Mouse (Mus musculus): ENCODE measurements around the gene Paxx. TPM values are rescaled to one million over a fixed set of nuclear protein-coding genes. Genes with fewer than 3 reads are reported as not detected.

Gene Paxx
- 91.6 and 98.8 TPM in 2 replicates for polyA plus RNA-seq (2015; fragmentation: Nextera tagmentation; extraction: Ambion mirVana)

DNA sequence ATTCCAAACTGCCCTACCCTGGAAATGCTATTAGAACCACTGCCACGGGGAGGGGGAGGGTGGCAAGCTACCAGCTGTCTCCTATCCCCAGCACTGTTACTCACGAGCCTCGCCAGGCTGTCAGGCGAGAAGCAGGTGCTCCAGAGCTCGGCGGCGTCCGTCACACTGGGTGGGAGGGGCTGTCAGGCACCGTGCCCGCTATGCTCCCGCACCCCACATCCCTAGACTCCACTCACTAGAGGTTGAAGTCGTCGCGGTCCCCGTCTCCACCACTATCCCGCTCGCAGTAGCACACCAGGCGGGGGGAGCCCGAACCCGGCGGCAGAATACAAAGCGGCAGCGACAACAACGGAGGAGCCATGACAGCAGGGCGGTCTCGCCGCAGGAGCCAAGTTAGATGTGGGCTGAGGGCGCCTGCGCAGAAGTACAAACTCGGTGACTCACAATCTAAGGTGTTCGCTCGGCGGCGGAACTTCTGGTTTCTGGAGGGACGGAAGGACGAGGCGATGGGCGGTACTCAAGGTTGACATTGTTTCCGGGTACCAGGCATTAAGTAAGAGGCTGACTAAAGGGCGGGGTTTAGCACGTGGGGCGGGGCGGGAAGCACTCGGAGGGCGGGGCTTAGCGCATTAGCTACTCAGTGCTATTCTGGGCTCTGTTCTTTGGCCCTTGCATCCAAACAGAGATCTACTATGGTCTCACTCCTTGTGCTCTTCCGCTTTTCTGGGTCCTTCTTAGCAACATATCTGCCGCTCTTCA is at the start of gene Paxx:
TSS of gene Paxx (minus strand) at position 544 of the 759 bp plus-strand sequence.
- H3K27me3 ChIP-seq = no peaks in the 10 kb centered on the region
- H3K4me2 ChIP-seq = peak within 1 kb of the TSS; percentile 94
- WGBS = under 1% methylated on average over 48 of the region's 48 CpGs
- H3K27ac ChIP-seq = peak within 1 kb of the TSS; percentile 91
- ATAC-seq (ENCODE audit: low FRiP score) = peak; percentile 89
- peak within 1 kb of the TSS; percentile 59 for H3K4me3 ChIP-seq
- peaks cover 23% of the 10 kb centered on the region for H3K36me3 ChIP-seq
- H3K9ac ChIP-seq = peak within 1 kb of the TSS; percentile 83
- no peaks in the 10 kb centered on the region for H3K9me3 ChIP-seq
- peaks cover 27% of the 10 kb centered on the region for H3K4me1 ChIP-seq (replicated peaks)

GRCm38 (mm10) chr2:25509912-25510311 is 49.0 kb upstream of the Paxx start:
- Histone ChIP-seq H3K27me3 (no peaks in the 10 kb centered on the region), H3K36me3 (peaks cover 22% of the 10 kb centered on the region), H3K4me3 (no peak overlapping the region), H3K27ac (no peak overlapping the region), H3K9me3 (no peaks in the 10 kb centered on the region), H3K9ac (no peak overlapping the region), H3K4me2 (no peak overlapping the region), H3K4me1 (replicated peaks) (no peaks in the 10 kb centered on the region)
- ATAC-seq (ENCODE audit: low FRiP score) = no peak
- WGBS = 68% methylated on average over 3 of the region's 3 CpGs

DNA sequence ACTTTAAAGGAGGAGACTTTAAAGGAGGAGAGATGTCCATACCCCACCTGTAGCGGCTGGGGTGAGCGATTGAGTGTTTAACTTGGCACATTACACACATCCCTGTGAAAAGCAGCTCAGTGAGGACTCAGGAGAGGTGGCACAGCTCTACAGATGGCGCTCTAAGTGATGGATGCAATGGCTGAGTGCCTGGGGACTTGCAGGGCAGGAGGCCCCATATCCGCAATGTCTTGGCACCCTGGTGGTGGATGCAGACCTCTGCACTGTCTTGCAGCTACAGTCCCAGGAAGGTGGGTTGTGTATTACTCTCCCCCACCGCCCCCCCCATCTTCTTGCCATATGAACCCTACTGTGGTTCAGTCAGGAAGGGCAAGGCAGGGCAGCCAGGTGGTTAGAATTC is 46.1 kb upstream of the Paxx start:
- H3K4me1 ChIP-seq (replicated peaks) = peaks cover 6% of the 10 kb centered on the region
- no peak overlapping the region for H3K9ac ChIP-seq
- peaks cover 47% of the 10 kb centered on the region for H3K36me3 ChIP-seq
- H3K27me3 ChIP-seq = no peaks in the 10 kb centered on the region
- no peak overlapping the region for H3K4me2 ChIP-seq
- 40% methylated on average over 5 of the region's 5 CpGs for WGBS
- H3K27ac ChIP-seq = no peak overlapping the region
- H3K9me3 ChIP-seq = no peaks in the 10 kb centered on the region
- no peak overlapping the region for H3K4me3 ChIP-seq
- ATAC-seq (ENCODE audit: low FRiP score) = no peak

DNA sequence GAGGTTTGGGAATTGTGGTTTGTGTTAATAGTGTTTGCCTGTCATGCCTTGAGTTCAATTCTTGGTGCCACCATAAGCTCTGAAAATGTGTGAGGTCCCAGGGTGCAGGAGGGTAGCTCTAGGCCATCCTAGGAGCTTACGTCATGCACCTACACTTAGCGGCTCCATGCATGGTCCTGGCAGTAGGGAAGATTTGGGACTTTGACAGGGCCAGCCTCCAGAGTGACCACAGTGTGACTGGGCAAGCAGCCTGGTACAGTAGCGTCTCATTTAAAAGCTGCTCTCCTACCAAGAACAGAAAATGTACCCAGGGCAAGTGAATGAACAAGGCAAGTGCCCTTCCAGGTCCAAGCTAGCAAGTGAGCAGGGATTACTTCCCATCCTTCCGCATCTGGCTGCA is 45.0 kb upstream of the Paxx start:
- H3K36me3 ChIP-seq = peaks cover 47% of the 10 kb centered on the region
- no peaks in the 10 kb centered on the region for H3K27me3 ChIP-seq
- H3K27ac ChIP-seq = no peak overlapping the region
- H3K4me1 ChIP-seq (replicated peaks) = peaks cover 14% of the 10 kb centered on the region
- H3K4me3 ChIP-seq = no peak overlapping the region
- H3K9me3 ChIP-seq = no peaks in the 10 kb centered on the region
- WGBS = 88% methylated on average over 4 of the region's 4 CpGs
- ATAC-seq (ENCODE audit: low FRiP score) = no peak
- H3K4me2 ChIP-seq = no peak overlapping the region
- H3K9ac ChIP-seq = no peak overlapping the region

- no peaks in the 10 kb centered on the region for H3K9me3 ChIP-seq
- H3K4me3 ChIP-seq = no peak overlapping the region
- WGBS = 100% methylated on average over 1 of the region's 1 CpGs
- peaks cover 18% of the 10 kb centered on the region for H3K4me1 ChIP-seq (replicated peaks)
- no peak overlapping the region for H3K4me2 ChIP-seq
- no peaks in the 10 kb centered on the region for H3K27me3 ChIP-seq
- no peak overlapping the region for H3K9ac ChIP-seq
- ATAC-seq (ENCODE audit: low FRiP score) = no peak
- no peak overlapping the region for H3K27ac ChIP-seq
- peaks cover 47% of the 10 kb centered on the region for H3K36me3 ChIP-seq
Measured at GRCm38 (mm10) chr2:25505000-25505399, 44.1 kb upstream of the Paxx start.

GRCm38 (mm10) chr2:25504538-25504937 is 43.6 kb upstream of the Paxx start:
- peaks cover 19% of the 10 kb centered on the region for H3K4me1 ChIP-seq (replicated peaks)
- H3K27ac ChIP-seq = no peak overlapping the region
- no peak overlapping the region for H3K4me2 ChIP-seq
- ATAC-seq (ENCODE audit: low FRiP score) = no peak
- no peak overlapping the region for H3K9ac ChIP-seq
- no peaks in the 10 kb centered on the region for H3K27me3 ChIP-seq
- WGBS = 93% methylated on average over 19 of the region's 19 CpGs
- H3K9me3 ChIP-seq = no peaks in the 10 kb centered on the region
- H3K36me3 ChIP-seq = peaks cover 47% of the 10 kb centered on the region
- no peak overlapping the region for H3K4me3 ChIP-seq

- no peak overlapping the region for H3K27ac ChIP-seq
- H3K9me3 ChIP-seq = no peaks in the 10 kb centered on the region
- H3K9ac ChIP-seq = no peak overlapping the region; the same call in 1 of the 2 replicates
- no peak overlapping the region for H3K4me3 ChIP-seq
- H3K4me1 ChIP-seq (replicated peaks) = peaks cover 19% of the 10 kb centered on the region
- WGBS = 95% methylated on average over 3 of the region's 3 CpGs
- H3K27me3 ChIP-seq = no peaks in the 10 kb centered on the region
- no peak for ATAC-seq (ENCODE audit: low FRiP score)
- no peak overlapping the region for H3K4me2 ChIP-seq
- peaks cover 47% of the 10 kb centered on the region for H3K36me3 ChIP-seq
Measured at GRCm38 (mm10) chr2:25502726-25503125, 41.8 kb upstream of the Paxx start.

DNA sequence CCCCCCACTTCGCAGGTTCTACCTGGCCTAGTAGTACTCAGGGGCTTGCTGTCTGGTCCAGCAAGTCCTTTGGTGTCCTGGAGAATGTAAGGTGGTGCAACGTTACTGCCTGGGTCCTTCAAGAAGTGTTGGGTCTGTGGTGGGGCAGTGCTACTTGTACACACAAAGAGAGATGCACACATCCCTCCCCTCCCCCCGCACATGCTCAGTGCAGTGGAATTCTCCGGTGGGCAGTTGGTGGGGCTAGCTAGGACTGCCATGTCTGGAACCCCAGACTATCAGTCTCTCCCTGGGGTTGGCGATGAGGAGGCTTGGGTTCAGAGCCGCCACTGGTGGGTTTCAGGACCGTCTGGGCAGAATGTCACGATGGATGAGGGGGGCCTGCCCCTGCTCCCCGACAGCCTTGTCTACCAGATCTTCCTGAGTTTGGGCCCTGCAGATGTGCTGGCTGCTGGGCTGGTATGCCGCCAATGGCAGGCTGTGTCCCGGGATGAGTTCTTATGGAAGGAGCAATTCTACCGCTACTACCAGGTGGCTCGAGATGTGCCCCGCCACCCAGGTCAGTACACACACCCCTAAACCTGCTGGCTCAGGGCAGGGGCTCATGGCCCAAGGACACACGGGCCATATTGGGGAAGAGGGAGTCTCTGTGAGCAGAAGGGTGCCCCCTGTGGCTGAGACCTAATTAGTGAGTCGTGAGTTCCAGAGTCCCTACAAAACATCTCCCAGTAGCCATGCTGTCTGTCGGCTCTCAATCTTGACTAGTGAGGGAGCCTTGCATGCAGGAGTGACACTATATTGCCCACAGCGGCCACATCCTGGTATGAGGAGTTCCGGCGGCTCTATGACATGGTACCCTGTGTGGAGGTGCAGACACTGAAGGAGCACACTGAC is 40.9 kb upstream of the Paxx start, which contains the start of gene C8g:
TSS of gene C8g (minus strand) at position 127 of the 894 bp plus-strand sequence.
- peaks cover 45% of the 10 kb centered on the region for H3K36me3 ChIP-seq
- H3K27me3 ChIP-seq = no peaks in the 10 kb centered on the region
- peaks cover 19% of the 10 kb centered on the region for H3K4me1 ChIP-seq (replicated peaks)
- ATAC-seq (ENCODE audit: low FRiP score) = peak; percentile 2; the same call in 1 of the 2 replicates
- no peaks in the 10 kb centered on the region for H3K9me3 ChIP-seq
- H3K4me3 ChIP-seq = peak within 1 kb of the TSS; percentile 90
- H3K27ac ChIP-seq = peak within 1 kb of the TSS; percentile 89
- WGBS = 75% methylated on average over 20 of the region's 20 CpGs
- H3K4me2 ChIP-seq = peak within 1 kb of the TSS; percentile 100
- peak within 1 kb of the TSS; percentile 98 for H3K9ac ChIP-seq

DNA sequence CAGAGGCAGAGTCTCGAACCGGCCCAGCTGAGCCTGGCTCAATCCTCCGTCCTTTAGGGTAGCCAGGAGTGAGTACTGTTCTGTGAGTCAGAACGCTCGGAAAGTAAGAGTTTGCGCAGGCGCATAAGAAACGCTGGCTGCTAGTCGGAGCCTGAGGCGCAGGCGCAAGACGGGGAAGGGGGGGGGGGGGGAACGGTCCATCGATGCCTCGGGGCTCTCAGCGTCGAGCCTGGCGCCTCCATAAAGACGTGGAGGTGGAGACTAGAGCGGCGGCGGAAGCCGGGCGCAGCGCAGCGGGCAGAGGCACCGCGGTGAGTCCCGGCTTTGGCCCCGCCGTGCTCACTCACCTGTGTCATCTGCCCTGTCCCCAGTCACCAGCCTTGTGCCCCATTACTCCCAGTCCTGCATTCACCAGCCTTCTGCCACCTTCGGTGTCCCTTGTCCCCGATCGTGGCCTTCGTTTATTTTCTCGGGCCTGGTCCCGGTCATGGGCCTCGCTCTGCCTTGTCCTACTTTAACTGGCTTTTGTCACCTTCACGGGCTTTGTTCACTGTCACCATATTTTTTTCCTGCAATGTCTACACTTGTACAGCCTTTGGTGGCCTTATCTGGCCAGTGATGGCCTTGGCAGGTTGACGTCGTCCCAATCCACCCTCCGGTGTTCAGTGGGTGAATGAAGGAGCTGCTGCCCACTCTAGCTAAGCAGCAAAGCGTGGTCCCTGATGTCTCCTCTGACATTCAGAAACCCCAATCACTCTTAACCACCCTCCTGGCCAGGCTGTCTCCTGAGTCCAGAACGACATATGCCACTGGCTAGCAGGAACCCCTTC is 39.9 kb upstream of the Paxx start, which contains the start of gene Fbxw5:
TSS of gene Fbxw5 (plus strand) at position 175 of the 830 bp plus-strand sequence.
- Histone ChIP-seq H3K27ac (peak within 1 kb of the TSS; percentile 89), H3K9me3 (no peaks in the 10 kb centered on the region), H3K9ac (peak within 1 kb of the TSS; percentile 98), H3K27me3 (no peaks in the 10 kb centered on the region), H3K36me3 (peaks cover 34% of the 10 kb centered on the region), H3K4me2 (peak within 1 kb of the TSS; percentile 100), H3K4me3 (peak within 1 kb of the TSS; percentile 90), H3K4me1 (replicated peaks) (peaks cover 19% of the 10 kb centered on the region)
- peak; percentile 86 for ATAC-seq (ENCODE audit: low FRiP score)
- WGBS = 2% methylated on average over 34 of the region's 44 CpGs

DNA sequence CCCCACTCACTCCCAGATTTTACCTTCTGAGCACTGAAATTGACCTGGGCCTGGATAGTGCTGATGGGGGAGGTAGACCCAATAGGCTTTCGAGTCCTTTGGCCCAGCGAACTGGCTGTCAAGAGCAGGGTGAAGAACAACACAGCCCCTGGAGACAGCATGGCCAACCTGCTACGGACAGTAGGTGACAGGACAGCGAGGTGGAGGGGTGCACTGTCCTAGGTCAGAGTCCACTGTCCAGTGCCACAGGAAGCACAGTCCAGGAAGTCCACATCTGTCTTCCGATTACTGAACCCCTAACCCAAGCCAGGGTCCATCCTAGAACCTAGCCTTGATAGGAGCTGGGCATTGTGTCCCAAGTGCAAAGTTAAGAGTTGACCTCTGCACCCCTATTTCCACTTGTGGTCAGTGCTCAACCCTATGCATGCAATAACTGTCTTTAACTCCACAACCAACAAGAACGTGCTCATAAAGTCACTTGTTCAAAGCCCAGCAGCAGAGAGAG is 39.2 kb upstream of the Paxx start:
- Histone ChIP-seq H3K4me3 (peak overlapping the region; percentile 90), H3K4me2 (peak overlapping the region; percentile 100), H3K27ac (peak overlapping the region; percentile 73), H3K36me3 (peaks cover 28% of the 10 kb centered on the region), H3K9ac (peak overlapping the region; percentile 66; the same call in 1 of the 2 replicates), H3K4me1 (replicated peaks) (peaks cover 19% of the 10 kb centered on the region), H3K27me3 (no peaks in the 10 kb centered on the region), H3K9me3 (no peaks in the 10 kb centered on the region)
- 70% methylated on average over 6 of the region's 6 CpGs for WGBS
- peak; percentile 53 for ATAC-seq (ENCODE audit: low FRiP score)

GRCm38 (mm10) chr2:25498622-25499478 is 38.0 kb upstream of the Paxx start:
- Histone ChIP-seq H3K36me3 (peaks cover 15% of the 10 kb centered on the region), H3K4me2 (no peak overlapping the region)
- ATAC-seq (ENCODE audit: low FRiP score) = no peak

More at GRCm38 (mm10) chr2:25498622-25499478, 38.0 kb upstream of the Paxx start:
- Histone ChIP-seq H3K9ac (no peak overlapping the region), H3K27ac (no peak overlapping the region), H3K4me1 (replicated peaks) (peaks cover 19% of the 10 kb centered on the region), H3K27me3 (no peaks in the 10 kb centered on the region), H3K9me3 (no peaks in the 10 kb centered on the region), H3K4me3 (no peak overlapping the region)
- WGBS = 74% methylated on average over 15 of the region's 15 CpGs
